Mouse (Mus musculus): Measurements from ENCODE around the gene Mctp1. TPM values are rescaled to one million over a fixed set of nuclear protein-coding genes. Genes with fewer than 3 reads are reported as not detected.
"Not testable (repeated sequence)": the region's sequence is repeated elsewhere in the genome, so short reads cannot be mapped to it uniquely, and the experiment has no call there.

The Mctp1 gene
- total RNA-seq, 2 experiments from 2014 or later: 58.4 to 59.2 TPM

- not testable (repeated sequence) for ATAC-seq (ENCODE audit: poor library complexity, severe bottlenecking)
These were observed 67.2 kb downstream of the Mctp1 start for GRCm38 (mm10) chr13:76451526-76451925.

DNA sequence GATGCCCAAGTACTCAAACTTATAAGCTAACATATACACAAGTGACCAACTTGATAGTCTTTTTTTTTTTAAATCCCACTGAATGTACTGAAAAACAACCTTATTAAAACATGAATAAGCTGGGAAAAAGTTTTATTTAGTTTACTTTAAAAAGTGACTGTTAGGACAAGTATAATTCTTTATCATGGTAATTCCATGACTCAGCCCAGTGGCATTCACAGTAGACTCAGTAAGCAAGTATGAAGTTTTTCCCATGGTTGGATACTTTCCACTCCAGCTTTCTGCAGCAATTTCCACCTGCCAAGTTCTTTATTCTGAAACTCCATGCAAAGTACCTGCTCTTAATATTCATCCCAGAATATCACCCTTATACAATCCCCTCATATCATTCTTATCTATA lies 97.3 kb downstream of the Mctp1 start:
- ATAC-seq (ENCODE audit: poor library complexity, severe bottlenecking): no peak

DNA sequence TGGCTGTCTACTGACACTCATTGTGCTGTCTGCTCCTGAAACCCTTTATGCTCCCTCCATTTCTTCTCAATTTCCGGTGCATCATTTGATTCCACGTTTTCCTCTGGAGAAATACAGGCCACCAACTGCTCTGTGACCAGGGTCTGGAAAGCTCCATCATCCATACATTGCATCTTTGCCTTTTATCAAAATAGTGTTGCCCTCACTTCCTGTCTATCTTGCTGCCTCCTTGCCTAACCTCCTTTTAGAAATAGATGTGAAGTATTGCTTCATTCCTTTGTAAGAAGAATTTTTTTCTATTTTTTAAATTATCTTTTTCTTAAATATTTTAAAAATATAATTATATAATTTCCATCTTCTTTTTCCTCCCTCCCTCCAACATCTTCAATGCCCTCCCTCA lies 98.7 kb downstream of the Mctp1 start:
- peak; percentile 56; the same call in 1 of the 2 replicates for ATAC-seq (ENCODE audit: poor library complexity, severe bottlenecking)

DNA sequence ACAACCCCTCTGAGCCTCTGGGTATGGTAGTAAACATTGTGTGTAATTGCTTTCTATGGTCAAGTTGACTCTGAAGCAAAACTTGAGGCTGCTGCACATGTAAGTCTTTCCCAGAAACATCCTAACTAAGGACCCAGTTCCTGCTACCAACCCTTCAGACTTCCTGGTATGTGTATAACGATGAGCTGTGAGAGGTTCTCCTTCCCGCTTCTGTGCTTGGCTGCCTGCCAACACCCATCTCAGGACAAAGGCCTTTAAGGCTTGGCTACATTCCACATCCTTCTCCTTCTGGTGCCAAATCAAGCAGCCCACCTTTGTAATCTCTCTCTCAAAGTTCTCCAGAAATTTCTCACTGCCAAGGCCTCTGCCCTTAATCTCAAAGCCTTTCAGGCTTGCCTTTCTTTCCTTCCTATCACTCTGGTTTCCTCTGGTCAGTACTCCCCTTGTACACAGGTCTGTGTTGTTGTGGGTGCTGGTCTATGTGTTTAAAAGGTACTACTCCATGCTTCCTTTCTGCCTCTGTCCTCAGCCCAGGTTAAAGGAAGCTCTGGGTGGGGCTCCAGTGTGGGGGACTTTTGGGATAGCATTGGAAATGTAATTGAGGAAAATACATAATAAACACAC lies 99.9 kb downstream of the Mctp1 start:
- peak; percentile 59 for ATAC-seq (ENCODE audit: poor library complexity, severe bottlenecking)

- ATAC-seq (ENCODE audit: poor library complexity, severe bottlenecking): no peak
These were observed 131.6 kb downstream of the Mctp1 start for GRCm38 (mm10) chr13:76515896-76516295.

DNA sequence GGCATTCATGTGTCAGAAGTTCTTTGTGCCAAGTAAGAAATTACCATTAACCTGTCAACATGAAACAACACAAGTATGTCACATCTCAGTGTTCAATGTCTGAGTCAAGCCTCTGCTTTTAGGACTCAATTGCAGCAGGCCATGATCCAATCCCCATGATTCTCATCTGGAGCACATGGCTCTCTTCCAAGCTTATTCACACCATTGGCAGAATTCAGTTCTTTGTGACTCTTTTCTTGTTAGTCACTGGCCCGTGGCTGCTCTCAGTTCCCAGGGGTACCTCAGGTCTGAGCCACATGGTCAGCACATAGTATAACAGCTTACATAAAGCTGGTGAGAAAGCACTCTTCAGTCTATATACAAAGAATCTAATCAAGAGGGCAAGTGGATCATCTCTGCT lies 138.8 kb downstream of the Mctp1 start:
- no peak for ATAC-seq (ENCODE audit: poor library complexity, severe bottlenecking)

GRCm38 (mm10) chr13:76527326-76527725 lies 143.0 kb downstream of the Mctp1 start:
- no peak for ATAC-seq (ENCODE audit: poor library complexity, severe bottlenecking)

- no peak for ATAC-seq (ENCODE audit: poor library complexity, severe bottlenecking)
These were observed 143.4 kb downstream of the Mctp1 start for GRCm38 (mm10) chr13:76527751-76528150.

- no peak for ATAC-seq (ENCODE audit: poor library complexity, severe bottlenecking)
These were observed 145.6 kb downstream of the Mctp1 start for GRCm38 (mm10) chr13:76529915-76530314.

- no peak for ATAC-seq (ENCODE audit: poor library complexity, severe bottlenecking)
These were observed 146.7 kb downstream of the Mctp1 start for GRCm38 (mm10) chr13:76530867-76531504.

DNA sequence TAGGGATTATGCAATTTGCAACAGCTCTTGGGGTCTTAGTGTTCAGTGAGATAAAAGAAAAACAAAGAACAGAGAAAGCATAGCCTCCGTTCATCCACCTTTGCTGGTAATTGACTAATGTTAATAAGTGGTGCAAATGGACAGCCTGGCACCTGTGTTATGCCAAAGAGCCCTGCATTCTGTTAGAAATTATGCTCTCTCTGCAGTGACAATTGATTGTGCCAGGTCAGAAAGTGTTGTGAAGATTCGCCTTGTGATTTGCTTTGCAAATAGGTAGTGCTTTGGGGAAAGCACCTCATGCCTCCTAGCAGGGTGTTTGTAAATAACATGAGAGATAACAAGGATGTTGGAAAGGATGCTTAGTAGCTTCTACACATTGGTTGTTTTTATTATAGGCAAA lies 163.5 kb downstream of the Mctp1 start:
- no peak for ATAC-seq (ENCODE audit: poor library complexity, severe bottlenecking)

- peak; percentile 57; the same call in 1 of the 2 replicates for ATAC-seq (ENCODE audit: poor library complexity, severe bottlenecking)
These were observed 176.6 kb downstream of the Mctp1 start for GRCm38 (mm10) chr13:76560918-76561317.

DNA sequence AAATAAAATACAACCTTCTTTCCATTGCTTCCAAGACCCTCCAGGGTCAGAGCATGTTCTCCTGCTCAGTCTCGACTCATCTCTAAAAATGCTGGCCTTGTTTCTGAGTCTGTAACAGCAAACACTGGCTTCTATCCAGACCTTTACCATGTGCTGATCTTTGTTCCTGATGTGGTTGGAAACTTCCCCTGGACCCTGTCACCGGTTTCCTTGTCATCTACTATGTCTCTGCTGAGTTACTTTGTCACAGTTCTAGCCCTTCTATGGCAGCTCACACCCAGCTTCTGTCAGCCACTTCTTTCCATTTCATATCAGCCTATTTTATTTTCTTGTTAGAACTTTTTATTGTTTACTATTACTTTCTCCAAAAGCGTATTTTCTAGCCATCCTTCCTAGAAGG lies 177.3 kb downstream of the Mctp1 start:
- no peak for ATAC-seq (ENCODE audit: poor library complexity, severe bottlenecking)

DNA sequence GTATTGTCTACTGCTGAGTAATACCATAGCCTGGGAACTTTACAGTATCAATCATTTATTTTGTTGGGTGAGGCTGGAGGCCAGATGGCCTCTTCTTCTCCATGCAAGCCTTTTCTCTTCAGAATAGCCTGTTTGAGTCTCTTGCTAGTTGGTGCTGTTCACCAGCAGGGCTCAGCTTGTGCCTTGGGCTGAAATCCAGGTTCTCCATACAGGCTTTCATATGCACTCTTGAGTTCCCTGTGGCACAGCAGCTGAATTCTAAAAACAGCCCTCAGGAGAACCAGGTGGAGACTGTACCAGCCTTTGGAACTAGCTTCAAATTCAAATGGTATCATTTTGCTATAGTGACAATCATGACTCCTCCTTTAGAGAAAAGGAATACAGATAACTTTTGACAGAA lies 179.7 kb downstream of the Mctp1 start:
- no peak for ATAC-seq (ENCODE audit: poor library complexity, severe bottlenecking)

DNA sequence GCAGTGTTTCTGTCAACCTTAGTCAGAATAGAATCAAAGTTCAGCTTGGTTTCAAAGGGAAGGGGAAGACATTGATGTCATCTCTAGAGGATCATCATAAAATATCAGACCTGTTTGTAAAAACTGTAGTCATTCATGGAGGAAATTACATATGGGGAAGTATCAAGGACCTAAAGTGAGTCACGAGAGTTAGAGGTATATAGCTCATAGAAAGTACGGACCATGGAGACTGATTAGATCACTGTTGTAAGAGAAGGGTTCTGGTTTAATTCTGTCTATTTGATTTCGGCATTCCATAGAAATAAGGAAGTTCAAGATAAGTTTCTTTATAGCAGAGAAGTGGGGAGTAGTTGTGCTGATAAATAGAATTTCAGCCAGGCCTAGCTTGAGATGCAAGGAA lies 181.7 kb downstream of the Mctp1 start:
- peak; percentile 56 for ATAC-seq (ENCODE audit: poor library complexity, severe bottlenecking)

GRCm38 (mm10) chr13:76567448-76567847 lies 183.1 kb downstream of the Mctp1 start:
- peak; percentile 62; the same call in 1 of the 2 replicates for ATAC-seq (ENCODE audit: poor library complexity, severe bottlenecking)

- no peak for ATAC-seq (ENCODE audit: poor library complexity, severe bottlenecking)
These were observed 184.4 kb downstream of the Mctp1 start for GRCm38 (mm10) chr13:76568569-76569211.

DNA sequence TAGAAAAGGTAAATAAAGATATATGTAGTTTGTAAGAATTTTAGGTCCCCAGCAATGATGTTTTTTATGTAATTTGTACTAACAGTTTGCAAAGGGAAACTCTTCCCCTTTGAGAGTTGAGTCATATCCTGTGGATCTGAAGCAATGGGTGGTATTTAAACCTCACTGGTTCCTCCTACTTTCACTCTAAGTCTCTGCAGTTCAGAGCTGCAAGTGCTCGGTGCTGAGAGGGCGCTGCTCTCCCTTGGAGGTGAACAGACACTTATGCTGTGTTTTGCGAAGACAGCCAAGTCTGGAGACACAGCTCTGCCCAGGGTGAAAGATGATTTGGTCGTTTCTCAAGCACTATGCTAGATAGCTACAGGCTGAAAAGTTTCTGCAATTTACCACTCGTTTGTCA lies 195.1 kb downstream of the Mctp1 start:
- ATAC-seq (ENCODE audit: poor library complexity, severe bottlenecking): peak; percentile 99

GRCm38 (mm10) chr13:76585447-76585846 lies 201.1 kb downstream of the Mctp1 start:
- no peak for ATAC-seq (ENCODE audit: poor library complexity, severe bottlenecking)

DNA sequence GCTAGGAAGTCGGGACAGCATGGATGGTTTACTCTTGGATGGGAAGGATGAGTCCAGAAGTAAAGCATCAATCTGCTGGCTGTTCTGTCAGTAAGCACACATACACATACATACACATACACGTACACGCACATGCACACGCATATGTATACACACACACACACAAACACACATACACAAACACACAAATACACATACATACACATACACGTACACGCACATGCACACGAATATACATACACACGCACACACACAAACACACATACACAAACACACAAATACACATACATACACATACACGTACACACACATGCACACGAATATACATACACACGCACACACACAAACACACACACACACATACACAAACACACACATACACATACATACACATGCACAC lies 206.4 kb downstream of the Mctp1 start:
- not testable (repeated sequence) for ATAC-seq (ENCODE audit: poor library complexity, severe bottlenecking)

DNA sequence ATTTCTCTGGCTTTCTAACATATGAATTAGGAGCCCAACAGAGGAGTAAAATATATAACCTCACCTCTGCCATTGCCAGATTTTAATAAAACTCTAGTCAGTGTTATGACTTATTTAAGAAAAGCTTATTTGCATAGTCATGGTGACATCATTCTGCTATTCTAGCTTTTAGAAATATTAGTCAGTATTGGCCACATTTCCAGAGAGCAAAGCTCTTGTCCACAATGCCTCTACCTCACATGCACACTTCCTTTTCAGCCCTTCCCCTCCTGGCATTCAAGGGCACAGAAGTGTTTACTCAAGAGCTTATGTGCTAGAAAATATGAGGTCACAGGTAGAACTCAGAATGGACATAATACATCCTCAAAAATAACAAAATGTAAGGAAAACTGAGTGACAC lies 206.9 kb downstream of the Mctp1 start:
- peak; percentile 72 for ATAC-seq (ENCODE audit: poor library complexity, severe bottlenecking)

DNA sequence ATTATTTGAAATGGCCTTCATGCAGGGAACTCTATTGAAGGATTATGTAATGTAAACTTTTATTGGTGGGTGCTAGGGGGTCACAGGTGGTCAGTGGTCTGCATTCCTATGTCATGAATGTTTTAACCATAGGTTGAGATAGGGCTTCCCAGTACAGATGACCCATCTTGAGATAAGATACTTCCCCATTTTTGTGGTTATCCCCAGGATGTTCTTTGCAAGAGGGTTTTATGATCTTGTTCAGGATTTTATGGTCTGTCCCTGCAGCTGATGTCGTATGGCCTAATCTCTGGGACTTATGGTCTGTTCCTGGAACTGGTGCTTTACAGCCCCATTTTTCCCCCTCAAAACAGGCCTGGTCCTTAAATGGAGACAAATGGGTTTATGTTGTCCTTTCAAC lies 207.4 kb downstream of the Mctp1 start:
- ATAC-seq (ENCODE audit: poor library complexity, severe bottlenecking): peak; percentile 68
